Comparison of ENCODE assay signal across 20 mouse cellular contexts in the genomic region with DNA sequence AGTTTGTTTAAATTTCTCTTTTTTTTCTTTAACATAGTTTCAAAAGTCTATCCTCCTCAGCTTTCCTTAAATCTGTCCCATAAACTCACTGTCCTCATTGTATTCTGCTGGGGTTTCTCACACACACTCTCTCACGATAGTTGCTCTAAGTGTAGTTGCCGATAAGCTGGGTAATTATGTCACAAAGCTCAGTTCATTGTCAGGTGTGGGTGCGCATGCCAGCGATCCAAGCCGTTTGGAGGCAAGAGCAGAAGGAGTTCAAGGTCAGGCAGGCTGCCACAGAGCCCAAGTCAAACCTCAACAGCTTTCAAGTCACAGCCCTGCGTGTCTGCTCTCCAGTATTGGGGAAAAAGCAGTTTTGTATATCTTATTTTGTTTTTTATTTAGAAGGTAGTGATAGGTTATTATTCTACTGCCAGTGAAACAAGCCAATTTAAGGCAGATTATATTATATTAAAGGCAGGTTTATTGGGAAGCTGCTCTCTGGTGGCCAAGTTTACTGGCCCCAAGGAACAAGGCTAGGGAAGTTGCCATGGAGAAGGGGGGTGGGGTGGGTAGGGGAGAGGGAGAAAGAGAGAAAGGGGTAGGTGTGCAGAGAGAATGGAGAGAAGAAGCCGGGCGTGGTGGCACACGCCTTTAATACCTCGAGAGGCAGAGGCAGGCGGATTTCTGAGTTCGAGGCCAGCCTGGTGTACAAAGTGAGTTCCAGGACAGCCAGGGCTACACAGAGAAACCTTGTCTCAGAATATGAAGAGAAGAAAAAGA. TPM values are rescaled to one million over a fixed set of nuclear protein-coding genes. Genes with fewer than 3 reads are reported as not detected.
A peak's percentile ranks its signal among the peaks of the same experiment; 100 is the strongest.
DNase-seq lines count a peak whose midpoint lies in the region; ATAC-seq lines count a peak whose summit lies in the region.
"Had no signal": no experiment of that assay in that cellular context is flagged by ENCODE, and none has a peak within 500 bp of the region (broad histone marks: within the 10 kb centered on the region; RNA-seq: fewer than 3 reads in every experiment).

No protein-coding gene starts in this region.

- H3K4me1 ChIP-seq in heart, embryonic 10.5 days: peaks cover 26% of the 10 kb centered on the region
- no peaks in the 10 kb centered on the region for H3K4me1 ChIP-seq in hindbrain, embryonic 16.5 days (ENCODE audit: control insufficient read depth, insufficient read depth, low read depth, low read length)

- intact Hi-C loops in heart, postnatal 14 days (cut with DNase I): no loop called here

- no peaks in the 10 kb centered on the region for H3K27me3 ChIP-seq in heart, embryonic 10.5 days (ENCODE audit: insufficient read depth, poor library complexity, severe bottlenecking)
- H3K27me3 ChIP-seq in hindbrain, embryonic 16.5 days (replicated peaks; ENCODE audit: control insufficient read depth, insufficient read depth, low read length): no peaks in the 10 kb centered on the region
- H3K27me3 ChIP-seq: limb, embryonic 13.5 days had no signal

- no peaks in the 10 kb centered on the region for H3K9me3 ChIP-seq in heart, embryonic 10.5 days
- no peaks in the 10 kb centered on the region for H3K9me3 ChIP-seq in hindbrain, embryonic 16.5 days (ENCODE audit: control insufficient read depth, low read length)
- H3K9me3 ChIP-seq: limb, embryonic 13.5 days had no signal

- ATAC-seq in hindbrain, embryonic 16.5 days: no peak
- ATAC-seq in megakaryocyte, adult 5-6 weeks (ENCODE audit: poor library complexity, severe bottlenecking): no peak
- ATAC-seq: forebrain, embryonic 14.5 days; inflammation-experienced regulatory T-cells, adult 6 months; liver, postnatal 0 days had no signal

- peaks cover 4% of the 10 kb centered on the region; the same call in 1 of the 2 replicates for H3K36me3 ChIP-seq in heart, embryonic 10.5 days
- H3K36me3 ChIP-seq in hindbrain, embryonic 16.5 days (ENCODE audit: control insufficient read depth, insufficient read depth, low read length): no peaks in the 10 kb centered on the region

- H3K9ac ChIP-seq in hindbrain, embryonic 16.5 days (ENCODE audit: low read depth, low read length): no peak overlapping the region
- H3K9ac ChIP-seq: limb, embryonic 13.5 days; liver, postnatal 0 days had no signal

- WGBS in heart, embryonic 10.5 days: 73% methylated on average over 12 of the region's 12 CpGs
- 86% methylated on average over 12 of the region's 12 CpGs for WGBS in hindbrain, embryonic 16.5 days

- H3K4me3 ChIP-seq in heart, embryonic 10.5 days: no peak overlapping the region
- no peak overlapping the region for H3K4me3 ChIP-seq in hindbrain, embryonic 16.5 days (ENCODE audit: low read length)
- H3K4me3 ChIP-seq: limb, embryonic 13.5 days; myocyte had no signal

- peak overlapping the region; percentile 76 for H3K27ac ChIP-seq in heart, embryonic 10.5 days
- H3K27ac ChIP-seq in hindbrain, embryonic 16.5 days (ENCODE audit: low read depth, low read length): no peak overlapping the region
- H3K27ac ChIP-seq: kidney, postnatal 0 days; limb, embryonic 13.5 days had no signal

- H3K4me2 ChIP-seq in hindbrain, embryonic 16.5 days (ENCODE audit: low read length): no peak overlapping the region
- H3K4me2 ChIP-seq: limb, embryonic 13.5 days; midbrain, embryonic 11.5 days had no signal

- DNase-seq in adrenal gland, adult (ENCODE audit: inconsistent age in 2 of 2, low spot score in 1 of 2): peak; percentile 50 to 72
- no peak for DNase-seq in adrenal gland, postnatal 4 days (ENCODE audit: low spot score in 2 of 2)
- DNase-seq in ZHBTc4 (ENCODE audit: low read depth, low spot score): peak; percentile 71
- no peak for DNase-seq in heart, embryonic 10.5 days (ENCODE audit: low spot score)
- DNase-seq in heart, postnatal 14 days: peak; percentile 46 to 56
- no peak for DNase-seq in embryo, embryonic 10 days (ENCODE audit: low spot score)
- DNase-seq: cerebellum, adult 9-11 months; liver, postnatal 0 days; right cerebral cortex, postnatal 25 days; thymus, adult 18-20 months had no signal

RNA-seq across cellular contexts. Expression of a gene that starts 11.9 kb away (rescaled TPM):
- total RNA-seq in adrenal gland, postnatal 4 days (2021): 1 to 10 TPM; 7.6 to 9.4 TPM
- polyA plus RNA-seq in heart, embryonic 10.5 days (2016; fragmentation: Nextera tagmentation; extraction: Ambion mirVana): 4.9 and 15.2 TPM in 2 replicates
- 10 to 100 TPM; 13.5 to 16.3 TPM for total RNA-seq in heart, postnatal 14 days (2021)
- polyA plus RNA-seq in hindbrain, embryonic 16.5 days (2015; fragmentation: Nextera tagmentation; extraction: Ambion mirVana): 17.6 and 17.7 TPM in 2 replicates
- total RNA-seq in megakaryocyte, adult 5-6 weeks (2015): not detected in 2 replicates
- 0.26 TPM in 1 of 2 replicates, not detected in the other for total RNA-seq in megakaryocyte, adult 5-6 weeks (2017)
- total RNA-seq: gastrocnemius, adult 18-20 months; neutrophil, adult 5-6 weeks had no signal

Comparison
In these comparisons a context has a peak if more than half of its experiments do, and no peak if none do; other contexts are left out.
1. DNase-seq: peak in adrenal gland, adult (2 of 2), ZHBTc4 (single experiment) and heart, postnatal 14 days (2 of 2); none in adrenal gland, postnatal 4 days (0 of 2), heart, embryonic 10.5 days (single experiment) and embryo, embryonic 10 days (single experiment).
2. RNA of a gene that starts 11.9 kb away (total RNA-seq): 13.5 to 16.3 TPM in heart, postnatal 14 days and 7.6 to 9.4 TPM in adrenal gland, postnatal 4 days; 0.26 TPM in megakaryocyte, adult 5-6 weeks; every median in the first group is over 4 times any median in the second.